Mouse (Mus musculus): ENCODE measurements around the gene Irgm2. TPM values are rescaled to one million over a fixed set of nuclear protein-coding genes. Genes with fewer than 3 reads are reported as not detected.

Irgm2 gene
- polyA plus RNA-seq, 1 experiment from 2014 or later, result 1.5 TPM

DNA sequence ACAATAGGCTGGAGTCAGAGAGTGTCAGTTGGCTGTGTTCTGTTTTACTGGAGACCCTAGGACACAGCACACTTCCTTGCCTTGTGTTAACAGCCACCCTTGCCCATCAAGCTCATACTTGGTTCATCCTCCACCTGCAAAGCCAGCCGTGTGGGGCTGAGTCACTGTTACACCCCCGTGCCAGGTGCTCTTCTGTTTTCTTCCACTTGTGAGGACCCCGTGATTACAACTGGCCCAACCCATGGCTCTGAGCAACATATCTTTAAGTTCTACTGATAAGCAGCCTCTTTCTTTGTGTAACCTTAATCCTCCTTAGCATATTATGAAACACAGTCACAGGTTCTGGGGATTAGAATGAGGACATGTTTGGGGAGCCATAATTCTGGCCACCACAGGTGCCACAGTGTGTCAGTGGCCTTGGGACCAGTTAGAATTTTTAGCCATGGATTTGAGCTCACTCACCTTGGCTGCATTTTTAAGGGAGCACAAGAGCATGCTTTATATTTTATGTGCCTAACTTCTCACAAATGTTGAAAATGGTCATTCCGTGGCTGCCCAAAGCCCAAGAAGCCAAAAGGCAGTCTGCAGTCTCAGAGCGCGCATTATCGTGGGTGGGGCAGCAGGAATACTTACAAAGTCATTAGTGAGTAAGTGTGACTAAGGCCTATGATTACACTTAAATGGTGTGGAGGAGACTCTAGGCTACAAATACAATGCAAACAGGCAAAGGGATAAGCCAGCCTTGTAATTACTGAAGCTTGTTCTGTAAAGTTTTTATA lies 50.0 kb downstream of the Irgm2 start:
- H3K27ac ChIP-seq (replicated peaks; ENCODE audit: low read depth, low read length), result no peak overlapping the region
- H3K36me3 ChIP-seq (replicated peaks; ENCODE audit: control insufficient read depth, insufficient read depth, low read depth, low read length), result no peaks in the 10 kb centered on the region
- H3K27me3 ChIP-seq (ENCODE audit: control insufficient read depth, insufficient read depth, low read length), result no peaks in the 10 kb centered on the region
- DNase-seq (ENCODE audit: low spot score) (no peak), ATAC-seq (replicated peaks; ENCODE audit: insufficient number of reproducible peaks, low FRiP score, low TSS enrichment, low read depth) (no peak)
- no peaks in the 10 kb centered on the region for H3K9me3 ChIP-seq (replicated peaks; ENCODE audit: control insufficient read depth, low read length)
- H3K4me1 ChIP-seq (ENCODE audit: control insufficient read depth, insufficient read depth, low read length), result no peaks in the 10 kb centered on the region
- H3K9ac ChIP-seq (replicated peaks; ENCODE audit: low read length), result no peak overlapping the region
- H3K4me3 ChIP-seq (ENCODE audit: low read depth, low read length), result no peak overlapping the region
- H3K4me2 ChIP-seq (ENCODE audit: low read depth, low read length), result no peak overlapping the region
- 83% methylated on average over 7 of the region's 7 CpGs for WGBS

DNA sequence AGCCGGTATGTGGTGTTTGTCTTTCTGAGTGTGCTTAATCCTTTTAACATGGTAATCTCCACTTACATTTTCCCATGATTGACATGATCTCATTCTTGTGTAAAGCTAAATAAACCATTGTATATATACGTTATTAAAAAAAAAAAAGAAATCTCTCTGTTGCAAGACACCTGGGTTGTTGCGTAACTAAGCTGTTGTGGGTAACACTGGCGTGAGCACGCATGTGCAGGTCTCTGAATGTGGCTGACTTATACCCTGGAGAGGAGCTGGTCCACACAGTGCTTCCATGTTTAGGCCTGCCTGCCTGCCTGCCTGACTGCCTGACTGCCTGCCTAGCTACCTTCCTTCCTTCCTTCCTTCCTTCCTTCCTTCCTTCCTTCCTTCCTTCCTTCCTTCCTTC lies 51.1 kb downstream of the Irgm2 start:
- H3K4me3 ChIP-seq (ENCODE audit: low read depth, low read length), result no peak overlapping the region
- H3K9me3 ChIP-seq (replicated peaks; ENCODE audit: control insufficient read depth, low read length), result no peaks in the 10 kb centered on the region

DNA sequence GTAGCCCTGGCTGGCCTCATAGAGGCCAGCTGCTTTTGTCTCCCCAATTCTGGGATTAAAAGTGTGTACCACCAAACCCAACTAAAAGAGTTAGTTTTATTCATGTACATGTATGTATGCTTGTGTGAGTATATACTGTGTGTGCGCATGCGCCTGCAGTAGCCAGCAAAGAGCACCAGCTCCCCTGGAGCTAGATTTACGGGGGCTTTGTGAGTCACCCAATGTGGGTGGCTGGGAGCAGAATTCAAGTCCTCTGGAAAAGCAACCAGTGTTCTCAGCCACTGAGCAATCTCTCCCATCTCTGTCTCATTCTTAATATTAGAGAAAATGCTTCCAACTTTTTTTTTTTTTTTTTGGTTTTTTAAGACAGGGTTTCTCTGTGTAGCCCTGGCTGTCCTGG lies 55.0 kb downstream of the Irgm2 start:
- no peaks in the 10 kb centered on the region for H3K27me3 ChIP-seq (ENCODE audit: control insufficient read depth, insufficient read depth, low read length)
- no peak overlapping the region for H3K4me2 ChIP-seq (ENCODE audit: low read depth, low read length)
- no peaks in the 10 kb centered on the region for H3K9me3 ChIP-seq (replicated peaks; ENCODE audit: control insufficient read depth, low read length)
- no peak overlapping the region for H3K4me3 ChIP-seq (ENCODE audit: low read depth, low read length)
- H3K27ac ChIP-seq (replicated peaks; ENCODE audit: low read depth, low read length), result no peak overlapping the region
- no peak overlapping the region for H3K9ac ChIP-seq (replicated peaks; ENCODE audit: low read length)
- H3K4me1 ChIP-seq (ENCODE audit: control insufficient read depth, insufficient read depth, low read length), result no peaks in the 10 kb centered on the region
- ATAC-seq (replicated peaks; ENCODE audit: insufficient number of reproducible peaks, low FRiP score, low TSS enrichment, low read depth) (no peak), DNase-seq (ENCODE audit: low spot score) (no peak)
- H3K36me3 ChIP-seq (replicated peaks; ENCODE audit: control insufficient read depth, insufficient read depth, low read depth, low read length), result no peaks in the 10 kb centered on the region
- 92% methylated on average over 3 of the region's 3 CpGs for WGBS

More for the DNA sequence above, 51.1 kb downstream of the Irgm2 start:
- 83% methylated on average over 5 of the region's 5 CpGs for WGBS
- Histone ChIP-seq H3K4me1 (ENCODE audit: control insufficient read depth, insufficient read depth, low read length) (no peaks in the 10 kb centered on the region), H3K9ac (replicated peaks; ENCODE audit: low read length) (no peak overlapping the region), H3K27me3 (ENCODE audit: control insufficient read depth, insufficient read depth, low read length) (no peaks in the 10 kb centered on the region), H3K36me3 (replicated peaks; ENCODE audit: control insufficient read depth, insufficient read depth, low read depth, low read length) (no peaks in the 10 kb centered on the region), H3K27ac (replicated peaks; ENCODE audit: low read depth, low read length) (no peak overlapping the region), H3K4me2 (ENCODE audit: low read depth, low read length) (no peak overlapping the region)
- ATAC-seq (replicated peaks; ENCODE audit: insufficient number of reproducible peaks, low FRiP score, low TSS enrichment, low read depth), result no peak
- no peak for DNase-seq (ENCODE audit: low spot score)

DNA sequence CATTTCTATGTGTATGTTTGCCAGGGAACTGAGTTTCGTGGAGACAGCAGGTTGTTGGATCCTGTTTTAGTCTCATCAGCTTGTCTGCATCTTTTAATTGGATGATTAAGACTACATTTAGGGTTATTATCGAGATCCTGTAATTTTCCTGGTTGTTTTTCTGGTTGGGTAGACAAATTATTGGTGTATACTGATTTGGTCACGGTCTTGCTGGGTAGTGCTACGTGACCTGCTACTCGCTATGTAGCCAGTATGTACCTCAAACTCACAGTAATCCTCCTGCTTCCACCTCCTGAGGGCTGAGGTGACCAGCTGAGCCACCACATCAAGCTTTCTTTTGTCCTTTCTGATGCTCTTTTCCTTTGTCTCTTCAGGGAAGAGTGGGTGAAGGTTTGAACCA lies 58.4 kb downstream of the Irgm2 start:
- no peak for DNase-seq (ENCODE audit: low spot score)
- WGBS, result 86% methylated on average over 5 of the region's 5 CpGs
- no peaks in the 10 kb centered on the region for H3K9me3 ChIP-seq (replicated peaks; ENCODE audit: control insufficient read depth, low read length)
- H3K27ac ChIP-seq (replicated peaks; ENCODE audit: low read depth, low read length), result no peak overlapping the region
- no peaks in the 10 kb centered on the region for H3K36me3 ChIP-seq (replicated peaks; ENCODE audit: control insufficient read depth, insufficient read depth, low read depth, low read length)
- H3K9ac ChIP-seq (replicated peaks; ENCODE audit: low read length), result no peak overlapping the region
- no peak overlapping the region for H3K4me2 ChIP-seq (ENCODE audit: low read depth, low read length)
- H3K4me3 ChIP-seq (ENCODE audit: low read depth, low read length), result no peak overlapping the region
- ATAC-seq (replicated peaks; ENCODE audit: insufficient number of reproducible peaks, low FRiP score, low TSS enrichment, low read depth), result no peak
- no peaks in the 10 kb centered on the region for H3K27me3 ChIP-seq (ENCODE audit: control insufficient read depth, insufficient read depth, low read length)
- no peaks in the 10 kb centered on the region for H3K4me1 ChIP-seq (ENCODE audit: control insufficient read depth, insufficient read depth, low read length)

DNA sequence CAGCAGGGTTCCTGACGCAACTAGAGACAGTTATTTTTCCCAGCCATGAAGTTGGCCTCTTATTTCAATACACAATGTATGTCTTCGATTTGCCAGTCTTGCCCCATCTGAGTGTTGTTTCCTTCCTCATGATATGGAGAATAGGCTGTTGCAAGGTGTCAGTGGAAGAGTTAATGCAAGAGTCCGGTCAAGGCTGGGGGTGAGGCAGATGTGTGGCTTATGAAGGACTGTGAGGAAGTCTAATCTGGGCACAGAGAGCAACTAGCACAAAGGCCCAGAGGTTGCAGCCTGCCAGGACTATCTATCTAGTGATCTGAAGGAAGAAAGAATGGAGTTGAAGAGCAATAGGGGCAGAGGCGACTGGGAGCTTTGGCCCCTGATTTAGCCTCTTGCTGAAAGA lies 60.7 kb downstream of the Irgm2 start:
- no peaks in the 10 kb centered on the region for H3K27me3 ChIP-seq (ENCODE audit: control insufficient read depth, insufficient read depth, low read length)
- H3K36me3 ChIP-seq (replicated peaks; ENCODE audit: control insufficient read depth, insufficient read depth, low read depth, low read length), result no peaks in the 10 kb centered on the region
- ATAC-seq (replicated peaks; ENCODE audit: insufficient number of reproducible peaks, low FRiP score, low TSS enrichment, low read depth), result no peak
- no peak overlapping the region for H3K4me2 ChIP-seq (ENCODE audit: low read depth, low read length)
- H3K4me1 ChIP-seq (ENCODE audit: control insufficient read depth, insufficient read depth, low read length), result no peaks in the 10 kb centered on the region
- H3K27ac ChIP-seq (replicated peaks; ENCODE audit: low read depth, low read length), result no peak overlapping the region
- DNase-seq (ENCODE audit: low spot score), result no peak
- H3K9me3 ChIP-seq (replicated peaks; ENCODE audit: control insufficient read depth, low read length), result no peaks in the 10 kb centered on the region
- no peak overlapping the region for H3K9ac ChIP-seq (replicated peaks; ENCODE audit: low read length)
- 85% methylated on average over 4 of the region's 4 CpGs for WGBS
- no peak overlapping the region for H3K4me3 ChIP-seq (ENCODE audit: low read depth, low read length)

DNA sequence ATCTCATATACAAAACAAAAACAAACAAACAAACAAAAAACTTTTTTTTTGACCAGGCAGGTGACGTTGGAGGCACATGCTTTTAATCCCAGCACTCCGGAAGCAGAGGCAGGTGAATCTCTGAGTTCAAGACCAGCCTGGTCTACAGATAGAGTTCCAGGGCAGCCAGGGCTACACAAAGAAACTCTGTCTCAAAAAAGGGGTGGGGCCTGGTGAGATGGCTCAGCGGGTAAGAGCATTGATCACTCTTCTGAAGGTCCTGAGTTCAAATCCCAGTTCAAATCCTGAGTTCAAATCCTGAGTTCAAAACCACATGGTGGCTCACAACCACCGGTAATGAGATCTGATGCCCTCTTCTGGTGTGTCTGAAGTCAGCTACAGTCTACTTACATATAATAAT lies 62.4 kb downstream of the Irgm2 start:
- ATAC-seq (replicated peaks; ENCODE audit: insufficient number of reproducible peaks, low FRiP score, low TSS enrichment, low read depth) (no peak), DNase-seq (ENCODE audit: low spot score) (no peak)
- Histone ChIP-seq H3K27ac (replicated peaks; ENCODE audit: low read depth, low read length) (no peak overlapping the region), H3K4me3 (ENCODE audit: low read depth, low read length) (no peak overlapping the region), H3K9ac (replicated peaks; ENCODE audit: low read length) (no peak overlapping the region), H3K9me3 (replicated peaks; ENCODE audit: control insufficient read depth, low read length) (no peaks in the 10 kb centered on the region), H3K27me3 (ENCODE audit: control insufficient read depth, insufficient read depth, low read length) (no peaks in the 10 kb centered on the region), H3K4me2 (ENCODE audit: low read depth, low read length) (no peak overlapping the region), H3K36me3 (replicated peaks; ENCODE audit: control insufficient read depth, insufficient read depth, low read depth, low read length) (no peaks in the 10 kb centered on the region), H3K4me1 (ENCODE audit: control insufficient read depth, insufficient read depth, low read length) (no peaks in the 10 kb centered on the region)
- WGBS, result 85% methylated on average over 4 of the region's 4 CpGs

DNA sequence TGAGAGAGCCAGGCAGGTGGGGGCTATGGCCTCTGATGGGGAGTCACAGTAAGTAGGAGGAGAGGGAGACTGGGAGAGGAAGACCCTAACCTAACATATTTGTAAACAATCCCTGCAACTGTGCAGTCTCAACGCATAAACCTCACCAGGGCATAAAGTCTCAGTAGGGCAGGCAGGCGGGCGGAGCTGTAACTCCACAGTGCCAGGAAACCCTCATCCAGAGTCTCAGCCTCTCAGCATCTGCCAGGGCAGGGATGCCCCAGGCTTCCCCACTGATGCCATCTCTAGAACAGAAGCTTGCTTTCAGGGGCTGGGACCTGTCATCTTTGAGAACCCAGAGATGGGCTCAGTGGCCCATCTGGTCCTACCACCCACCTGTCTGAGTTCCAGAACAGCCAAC lies 62.9 kb downstream of the Irgm2 start:
- Histone ChIP-seq H3K4me1 (ENCODE audit: control insufficient read depth, insufficient read depth, low read length) (no peaks in the 10 kb centered on the region), H3K4me3 (ENCODE audit: low read depth, low read length) (no peak overlapping the region), H3K27ac (replicated peaks; ENCODE audit: low read depth, low read length) (no peak overlapping the region), H3K36me3 (replicated peaks; ENCODE audit: control insufficient read depth, insufficient read depth, low read depth, low read length) (no peaks in the 10 kb centered on the region), H3K9ac (replicated peaks; ENCODE audit: low read length) (no peak overlapping the region), H3K9me3 (replicated peaks; ENCODE audit: control insufficient read depth, low read length) (no peaks in the 10 kb centered on the region), H3K27me3 (ENCODE audit: control insufficient read depth, insufficient read depth, low read length) (no peaks in the 10 kb centered on the region), H3K4me2 (ENCODE audit: low read depth, low read length) (no peak overlapping the region)
- 88% methylated on average over 3 of the region's 3 CpGs for WGBS
- no peak for DNase-seq (ENCODE audit: low spot score)
- no peak for ATAC-seq (replicated peaks; ENCODE audit: insufficient number of reproducible peaks, low FRiP score, low TSS enrichment, low read depth)

DNA sequence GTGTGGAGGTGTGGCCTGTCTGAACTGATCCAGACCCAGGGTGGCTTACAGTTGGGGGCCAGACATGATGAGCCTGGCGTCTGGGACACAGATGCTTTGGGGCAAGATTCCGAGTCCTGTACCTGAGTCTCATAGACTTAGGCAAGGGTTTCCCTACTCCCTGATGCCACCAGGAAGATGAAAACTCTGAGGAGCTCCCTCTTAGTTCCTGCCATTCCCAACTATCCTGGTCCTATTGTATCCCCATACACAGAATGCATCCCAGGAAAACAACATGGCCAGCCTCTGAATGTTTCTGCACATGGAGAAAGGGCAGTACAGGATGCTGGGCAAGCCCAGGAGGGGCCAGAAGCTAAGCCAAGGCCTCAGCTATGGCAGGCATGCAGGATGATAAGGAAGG lies 64.1 kb downstream of the Irgm2 start:
- Histone ChIP-seq H3K27me3 (ENCODE audit: control insufficient read depth, insufficient read depth, low read length) (no peaks in the 10 kb centered on the region), H3K9me3 (replicated peaks; ENCODE audit: control insufficient read depth, low read length) (no peaks in the 10 kb centered on the region), H3K4me3 (ENCODE audit: low read depth, low read length) (no peak overlapping the region), H3K4me1 (ENCODE audit: control insufficient read depth, insufficient read depth, low read length) (no peaks in the 10 kb centered on the region), H3K36me3 (replicated peaks; ENCODE audit: control insufficient read depth, insufficient read depth, low read depth, low read length) (no peaks in the 10 kb centered on the region), H3K9ac (replicated peaks; ENCODE audit: low read length) (no peak overlapping the region), H3K4me2 (ENCODE audit: low read depth, low read length) (no peak overlapping the region), H3K27ac (replicated peaks; ENCODE audit: low read depth, low read length) (no peak overlapping the region)
- ATAC-seq (replicated peaks; ENCODE audit: insufficient number of reproducible peaks, low FRiP score, low TSS enrichment, low read depth), result no peak
- DNase-seq (ENCODE audit: low spot score), result no peak
- WGBS, result 60% methylated on average over 2 of the region's 2 CpGs

All from embryonic facial prominence, embryonic 11.5 days (tissue).